Mouse (Mus musculus): Measurements from ENCODE around the gene Mrpl2.

Gene Mrpl2

GRCm38 (mm10) chr17:46627409-46627808 lies 18.6 kb upstream of the Mrpl2 start:
- DNase-seq (ENCODE audit: low spot score in 2 of 2): no peak

GRCm38 (mm10) chr17:46628471-46628790 lies 17.6 kb upstream of the Mrpl2 start:
- no peak for DNase-seq (ENCODE audit: low spot score in 2 of 2)

GRCm38 (mm10) chr17:46628791-46629684 lies 17.0 kb upstream of the Mrpl2 start, which contains the start of gene Ptk7:
TSS of gene Ptk7 (minus strand) at chr17:46629504.
- DNase-seq (ENCODE audit: low spot score in 2 of 2): peak in 1 of 2 experiments; percentile 44

DNA sequence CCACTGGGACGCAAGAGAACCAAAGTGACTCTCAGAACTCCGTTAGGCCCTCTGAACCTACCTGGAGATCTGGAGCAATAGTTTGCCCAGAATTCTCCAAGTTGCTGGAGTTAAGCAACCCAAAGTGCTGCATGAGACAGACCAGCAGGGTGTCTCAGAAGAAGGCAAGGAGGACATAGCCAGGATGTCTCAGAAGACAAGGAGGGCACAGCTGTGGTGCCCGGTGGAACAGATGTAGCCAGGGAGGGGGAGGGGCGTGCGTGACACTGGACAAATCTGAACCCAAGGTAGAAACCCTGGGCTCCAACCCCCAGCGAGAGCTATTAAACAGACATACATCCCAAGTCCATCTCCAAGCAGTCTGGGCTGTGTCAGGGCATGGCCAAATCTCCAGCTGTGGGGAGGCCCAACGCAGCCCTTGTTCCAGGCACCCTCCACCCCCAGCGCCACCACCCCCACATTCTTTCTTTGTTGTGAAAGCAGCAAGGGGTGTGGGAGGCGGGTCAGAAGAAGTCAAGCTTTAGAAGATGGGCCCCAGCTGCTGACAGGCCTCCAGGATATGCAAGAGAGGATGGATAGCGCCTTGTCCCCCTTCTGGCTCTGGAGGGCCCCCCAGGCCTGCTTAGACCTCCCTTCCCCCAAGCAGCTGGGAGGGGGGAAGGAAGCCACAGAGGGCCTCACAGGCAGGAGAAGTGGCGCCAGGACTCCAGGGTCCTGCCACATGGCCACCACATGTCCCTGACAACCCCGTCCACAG lies 16.2 kb upstream of the Mrpl2 start:
- no peak for DNase-seq (ENCODE audit: low spot score in 2 of 2)

DNA sequence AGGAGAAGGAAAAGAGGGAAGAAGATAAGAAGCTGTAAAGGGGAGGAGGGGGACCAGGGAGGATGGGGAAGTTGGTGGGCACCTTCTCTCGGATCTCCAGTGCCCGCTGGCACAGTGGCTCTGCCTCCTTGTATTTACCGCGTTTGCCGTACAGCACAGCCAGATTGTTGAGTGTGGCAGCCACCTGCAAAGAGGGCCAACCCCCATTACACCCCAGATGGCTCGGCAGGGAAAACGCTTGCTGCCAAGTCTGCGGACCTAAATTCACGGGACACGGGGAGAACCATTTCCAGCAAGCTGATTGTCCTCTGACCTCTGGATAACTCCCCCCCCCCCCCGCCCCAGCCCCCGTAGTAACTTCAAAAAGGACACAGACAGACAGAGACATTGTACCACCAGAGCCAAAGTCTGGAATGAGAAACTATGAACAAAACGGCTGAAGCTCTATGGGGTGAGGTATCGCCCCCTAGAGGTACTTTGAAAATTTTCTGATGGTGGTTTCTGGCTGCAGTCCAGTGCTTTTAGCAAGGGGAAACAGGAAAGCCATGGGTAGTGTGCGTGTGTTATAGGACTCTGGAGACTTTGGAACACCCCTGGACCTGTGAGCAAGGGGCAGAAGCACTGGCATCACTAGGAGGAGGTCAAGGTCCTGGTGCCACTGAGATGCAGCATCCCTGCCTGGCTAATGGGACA lies 9.1 kb upstream of the Mrpl2 start:
- peak in 1 of 2 experiments; percentile 55 for DNase-seq (ENCODE audit: low spot score in 2 of 2)

DNA sequence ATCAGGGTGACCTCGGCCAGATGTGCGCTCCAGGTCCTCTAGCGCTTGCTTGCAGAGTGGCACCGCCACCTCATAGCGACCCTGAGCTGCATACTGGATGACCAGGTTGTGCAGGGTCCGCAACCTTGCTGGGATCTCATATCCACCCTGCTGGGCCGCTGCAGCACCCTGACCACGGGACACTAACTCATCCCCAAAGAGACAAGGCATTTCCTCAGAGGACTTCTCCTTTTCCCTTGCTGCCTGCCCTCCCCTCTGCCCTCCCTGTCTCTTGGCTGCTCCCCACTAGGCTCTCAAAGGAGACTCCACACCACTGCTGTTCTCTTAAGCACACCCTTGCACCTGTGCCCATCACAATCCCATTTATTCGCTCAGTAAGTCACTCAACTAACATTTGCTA lies 6.1 kb upstream of the Mrpl2 start:
- DNase-seq (ENCODE audit: low spot score in 2 of 2): no peak

DNA sequence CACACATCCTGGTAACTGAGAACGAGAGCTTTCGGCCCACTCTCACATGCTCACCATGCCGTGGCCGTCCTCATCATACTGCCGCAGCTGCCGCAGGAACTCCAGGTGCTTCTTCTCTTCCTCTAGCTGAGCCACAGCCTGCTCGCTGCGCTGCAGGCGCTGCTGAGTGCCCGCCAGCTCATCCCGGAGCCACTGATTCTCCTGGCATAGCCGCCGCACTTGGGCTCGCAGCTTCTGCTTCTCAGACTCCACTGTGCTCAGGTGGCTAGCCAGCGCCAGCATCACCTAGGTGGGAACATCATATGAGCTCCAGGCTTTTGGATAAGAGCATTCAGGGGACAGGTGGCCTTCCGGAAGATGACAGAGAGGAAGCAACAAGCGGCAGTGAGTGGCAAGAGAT lies 4.0 kb upstream of the Mrpl2 start:
- no peak for DNase-seq (ENCODE audit: low spot score in 2 of 2)

GRCm38 (mm10) chr17:46644152-46644805 lies 1.8 kb upstream of the Mrpl2 start:
- DNase-seq (ENCODE audit: low spot score in 2 of 2): no peak

GRCm38 (mm10) chr17:46644916-46645475 lies 1.0 kb upstream of the Mrpl2 start:
- DNase-seq (ENCODE audit: low spot score in 2 of 2): no peak

GRCm38 (mm10) chr17:46646322-46646662 lies 263 bp downstream of the Mrpl2 start:
- no peak for DNase-seq (ENCODE audit: low spot score in 2 of 2)

DNA sequence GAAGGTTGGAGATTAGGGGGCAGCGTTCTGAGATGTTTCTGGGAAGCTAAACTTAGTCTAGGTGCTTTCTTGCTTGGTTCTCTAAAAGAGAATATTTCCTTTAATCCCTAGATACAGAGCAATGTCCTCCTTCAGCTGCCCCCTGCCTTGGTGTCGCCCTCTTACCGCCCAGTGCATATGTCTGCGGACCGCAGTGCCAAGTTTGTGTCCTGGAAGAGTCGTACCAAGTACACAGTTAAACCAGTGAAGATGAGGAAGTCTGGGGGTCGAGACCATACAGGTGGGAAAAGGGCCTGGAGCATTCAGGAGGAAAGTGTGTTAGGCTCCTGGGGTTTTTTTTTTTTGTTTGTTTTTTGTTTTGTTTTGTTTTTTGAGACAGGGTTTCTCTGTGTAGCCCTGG lies 1.2 kb downstream of the Mrpl2 start:
- DNase-seq (ENCODE audit: low spot score in 2 of 2): no peak

DNA sequence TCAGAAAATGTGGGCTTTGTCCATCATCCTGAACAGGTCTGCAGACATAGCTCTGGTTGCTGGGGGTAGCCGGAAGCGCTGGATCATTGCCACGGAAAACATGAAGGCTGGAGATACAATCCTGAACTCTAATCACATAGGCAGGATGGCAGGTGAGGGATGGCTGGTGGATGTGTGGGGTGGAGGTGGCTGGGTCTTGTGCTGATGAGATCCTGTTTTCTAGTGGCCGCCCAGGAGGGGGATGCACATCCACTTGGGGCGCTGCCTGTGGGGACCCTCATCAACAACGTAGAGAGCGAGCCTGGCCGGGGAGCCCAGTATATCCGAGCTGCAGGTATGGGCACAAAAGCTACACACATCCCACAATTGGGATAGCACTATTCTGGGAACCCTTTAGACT lies 2.4 kb downstream of the Mrpl2 start:
- no peak for DNase-seq (ENCODE audit: low spot score in 2 of 2)

DNA sequence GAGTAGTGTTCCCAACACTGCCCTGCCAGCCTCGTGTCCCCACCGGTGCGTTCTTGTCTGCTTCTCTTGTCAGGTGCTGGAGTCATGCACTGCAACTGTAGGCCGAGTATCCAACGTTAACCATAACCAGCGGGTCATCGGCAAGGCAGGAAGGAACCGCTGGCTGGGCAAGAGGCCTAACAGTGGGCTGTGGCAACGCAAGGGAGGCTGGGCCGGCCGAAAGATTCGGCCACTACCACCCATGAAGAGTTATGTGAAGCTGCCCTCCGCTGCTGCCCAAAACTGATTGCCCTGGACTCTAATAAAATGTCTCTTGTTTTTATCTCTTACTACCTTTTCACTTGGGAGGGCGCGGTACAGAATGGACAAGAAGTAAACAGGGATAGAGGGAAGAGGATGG lies 3.8 kb downstream of the Mrpl2 start:
- DNase-seq (ENCODE audit: low spot score in 2 of 2): no peak

GRCm38 (mm10) chr17:46650232-46651031 lies 4.4 kb downstream of the Mrpl2 start, which contains the start of gene Cul7:
TSS of gene Cul7 (plus strand) at chr17:46650337.
- DNase-seq (ENCODE audit: low spot score in 2 of 2): peak; percentile 78 to 81

GRCm38 (mm10) chr17:46651292-46651691 lies 5.3 kb downstream of the Mrpl2 start:
- no peak for DNase-seq (ENCODE audit: low spot score in 2 of 2)

DNA sequence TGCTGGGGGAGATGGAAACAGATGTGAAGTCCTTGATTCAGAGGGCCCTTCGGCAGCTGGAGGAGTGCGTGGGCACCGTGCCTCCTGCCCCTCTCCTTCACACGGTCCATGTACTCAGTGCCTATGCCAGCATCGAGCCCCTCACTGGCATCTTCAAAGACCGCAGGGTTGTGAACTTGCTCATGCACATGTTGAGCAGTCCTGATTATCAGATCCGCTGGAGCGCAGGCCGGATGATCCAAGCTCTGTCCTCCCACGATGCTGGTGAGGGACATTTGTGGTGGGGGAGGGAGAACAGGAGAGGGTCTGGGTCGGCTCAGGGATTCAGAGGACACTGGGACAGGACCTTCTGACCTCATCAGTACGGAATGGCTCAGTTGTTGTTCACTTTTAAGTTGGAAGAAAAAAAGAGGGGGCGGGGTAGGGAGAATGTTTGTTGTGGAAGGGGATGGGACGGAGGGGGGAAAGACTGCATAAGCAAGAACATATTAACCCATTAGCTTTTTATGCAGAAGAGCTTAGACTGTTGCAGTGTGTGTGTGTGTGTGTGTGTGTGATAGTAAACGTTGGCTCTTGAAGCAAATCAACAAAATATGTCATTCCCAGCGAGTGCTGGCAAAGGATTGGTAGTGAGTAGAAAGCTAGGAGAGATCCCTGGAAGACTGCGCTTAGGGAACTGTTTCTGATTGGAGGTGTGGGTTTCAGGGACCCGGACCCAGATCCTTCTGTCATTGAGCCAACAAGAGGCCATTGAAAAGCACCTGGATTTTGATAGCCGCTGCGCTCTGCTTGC lies 5.9 kb downstream of the Mrpl2 start:
- no peak for DNase-seq (ENCODE audit: low spot score in 2 of 2)

- DNase-seq (ENCODE audit: low spot score in 2 of 2): no peak
Measured at GRCm38 (mm10) chr17:46656054-46656453, 10.0 kb downstream of the Mrpl2 start.

DNA sequence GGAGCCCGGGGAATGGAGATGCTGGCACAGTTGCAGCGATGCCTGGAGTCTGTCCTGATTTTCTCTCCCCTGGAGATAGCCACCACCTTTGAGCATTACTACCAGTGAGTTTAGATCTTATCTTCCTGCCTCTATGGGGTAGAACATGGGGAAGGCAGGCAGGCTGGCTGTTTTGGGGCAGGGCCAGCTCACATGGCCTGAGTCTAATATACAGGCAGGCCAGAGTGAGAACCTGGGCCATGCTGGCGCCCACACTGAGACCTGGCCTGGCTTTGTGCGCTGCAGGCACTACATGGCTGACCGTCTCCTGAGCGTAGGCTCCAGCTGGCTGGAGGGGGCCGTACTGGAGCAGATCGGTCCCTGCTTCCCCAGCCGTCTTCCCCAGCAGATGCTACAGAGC lies 15.3 kb downstream of the Mrpl2 start:
- DNase-seq (ENCODE audit: low spot score in 2 of 2): no peak

DNA sequence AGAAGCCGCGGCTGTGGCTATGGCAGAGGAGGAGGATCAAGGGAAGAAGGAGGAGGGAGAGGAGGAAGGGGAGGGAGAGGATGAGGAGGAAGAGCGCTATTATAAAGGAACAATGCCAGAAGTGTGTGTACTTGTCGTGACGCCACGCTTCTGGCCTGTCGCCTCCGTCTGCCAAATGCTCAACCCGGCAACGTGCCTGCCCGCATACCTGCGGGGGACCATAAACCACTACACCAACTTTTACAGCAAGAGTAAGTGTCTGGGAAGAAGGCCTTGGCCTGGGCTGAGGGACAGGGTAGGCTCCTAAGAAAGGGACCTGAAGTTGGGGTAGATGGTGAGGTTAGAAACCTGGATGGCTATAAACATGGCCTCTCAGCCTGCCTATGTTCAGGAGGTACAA lies 16.0 kb downstream of the Mrpl2 start:
- no peak for DNase-seq (ENCODE audit: low spot score in 2 of 2)

DNA sequence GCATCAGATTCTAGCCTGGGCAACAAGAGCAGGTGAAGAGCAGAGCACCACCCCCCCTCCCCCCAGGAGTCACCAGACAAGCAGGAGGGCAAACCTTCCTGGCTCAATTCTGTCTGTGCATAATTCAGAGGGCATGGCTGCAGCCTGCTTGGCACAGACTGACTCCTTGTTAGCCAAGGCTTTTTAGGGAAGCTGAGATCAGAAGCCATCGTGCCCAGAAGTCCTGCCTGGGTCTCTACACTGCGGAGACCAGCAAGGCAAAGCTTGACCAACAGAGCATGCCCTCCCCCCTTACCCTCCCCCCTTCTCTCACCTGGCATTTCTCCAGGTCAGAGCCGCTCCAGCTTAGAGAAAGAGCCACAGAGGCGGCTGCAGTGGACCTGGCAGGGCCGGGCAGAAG lies 16.7 kb downstream of the Mrpl2 start:
- no peak for DNase-seq (ENCODE audit: low spot score in 2 of 2)

All from frontal cortex, postnatal 25 days (tissue).